Mouse (Mus musculus) midbrain, postnatal 0 days (tissue): ENCODE measurements around the gene Cntnap5a. TPM values are rescaled to one million over a fixed set of nuclear protein-coding genes. Genes with fewer than 3 reads are reported as not detected.

Experiments used
- ATAC-seq: fragments of 200-750 bp; cut with Nextera tagmentation; 2 replicates; pipeline ENCODE4 v1.8.0; 2017; ENCODE audit warnings: moderate number of reproducible peaks, mild to moderate bottlenecking, moderate TSS enrichment, moderate library complexity; ENCODE audit not compliant: low FRiP score
- DNase-seq: peaks from one replicate; pipeline ENCODE4 v3.0.0-alpha.2; 2015; ENCODE audit warnings: low spot score
- H3K27ac ChIP-seq: fragments of 300-500 bp; sonication (generic); 2 replicates; pipeline ENCODE4 v1.5.1; 2014; ENCODE audit warnings: low read depth, mild to moderate bottlenecking, low read length, mixed read lengths
- H3K27me3 ChIP-seq: fragments of 300-500 bp; sonication (generic); 2 replicates; pipeline ENCODE4 v1.6.1; 2014; ENCODE audit warnings: low read length, control low read depth, mixed read lengths; ENCODE audit not compliant: insufficient read depth
- H3K36me3 ChIP-seq: fragments of 300-500 bp; sonication (generic); 2 replicates; pipeline ENCODE4 v1.6.1; 2014; ENCODE audit warnings: low read length, control low read depth, mixed read lengths; ENCODE audit not compliant: insufficient read depth
- H3K4me1 ChIP-seq: fragments of 300-500 bp; sonication (generic); 2 replicates; pipeline ENCODE4 v1.6.1; 2014; ENCODE audit warnings: mild to moderate bottlenecking, control low read depth, antibody characterized with exemption, low read length, mixed read lengths; ENCODE audit not compliant: insufficient read depth
- H3K4me2 ChIP-seq: fragments of 300-500 bp; sonication (generic); 2 replicates; pipeline ENCODE4 v1.6.1; 2014; ENCODE audit warnings: low read depth, mild to moderate bottlenecking, low read length, mixed read lengths; ENCODE audit not compliant: poor library complexity, severe bottlenecking
- H3K4me3 ChIP-seq: fragments of 300-500 bp; sonication (generic); 2 replicates; pipeline ENCODE4 v1.5.1; 2014; ENCODE audit warnings: low read depth, mild to moderate bottlenecking, low read length, moderate library complexity
- H3K9ac ChIP-seq: fragments of 300-500 bp; sonication (generic); replicated peaks from 2 replicates; pipeline ENCODE4 v1.6.1; 2014; ENCODE audit warnings: mild to moderate bottlenecking, low read length, moderate library complexity, mixed read lengths; ENCODE audit not compliant: poor library complexity, severe bottlenecking
- H3K9me3 ChIP-seq: fragments of 300-500 bp; sonication (generic); 2 replicates; pipeline ENCODE4 v1.6.1; 2016; ENCODE audit warnings: low read length, control low read depth
- CTCF ChIP-seq: IDR thresholded peaks from 2 replicates; pipeline ENCODE4 v1.5.1; 2016; ENCODE audit warnings: antibody characterized with exemption, mild to moderate bottlenecking
- WGBS: fragments of 180-500 bp; shearing (Covaris S2); extraction: QIAGEN DNeasy Blood & Tissue Kit; methylation state at CpG from one replicate; pipeline ENCODE4 v1.1.7; 2014; 5-methylcytosine and 5-hydroxymethylcytosine counted together
- polyA plus RNA-seq: library from polyadenylated mRNA; unstranded; fragments of >200 nt; fragmentation: Nextera tagmentation; extraction: Ambion mirVana; gene quantifications from 2 replicates; pipeline ENCODE4 v1.2.1, GENCODE M21; 2015
- total RNA-seq: library from RNA; depleted of rRNA; stranded (reverse); fragments of >200 nt; gene quantifications from 2 replicates; pipeline ENCODE4 v1.2.3, GENCODE M21; 2014; rRNA removed

Gene Cntnap5a
- total RNA-seq (20.4 and 24.3 TPM in 2 replicates), polyA plus RNA-seq (2.4 and 2.9 TPM in 2 replicates)

DNA sequence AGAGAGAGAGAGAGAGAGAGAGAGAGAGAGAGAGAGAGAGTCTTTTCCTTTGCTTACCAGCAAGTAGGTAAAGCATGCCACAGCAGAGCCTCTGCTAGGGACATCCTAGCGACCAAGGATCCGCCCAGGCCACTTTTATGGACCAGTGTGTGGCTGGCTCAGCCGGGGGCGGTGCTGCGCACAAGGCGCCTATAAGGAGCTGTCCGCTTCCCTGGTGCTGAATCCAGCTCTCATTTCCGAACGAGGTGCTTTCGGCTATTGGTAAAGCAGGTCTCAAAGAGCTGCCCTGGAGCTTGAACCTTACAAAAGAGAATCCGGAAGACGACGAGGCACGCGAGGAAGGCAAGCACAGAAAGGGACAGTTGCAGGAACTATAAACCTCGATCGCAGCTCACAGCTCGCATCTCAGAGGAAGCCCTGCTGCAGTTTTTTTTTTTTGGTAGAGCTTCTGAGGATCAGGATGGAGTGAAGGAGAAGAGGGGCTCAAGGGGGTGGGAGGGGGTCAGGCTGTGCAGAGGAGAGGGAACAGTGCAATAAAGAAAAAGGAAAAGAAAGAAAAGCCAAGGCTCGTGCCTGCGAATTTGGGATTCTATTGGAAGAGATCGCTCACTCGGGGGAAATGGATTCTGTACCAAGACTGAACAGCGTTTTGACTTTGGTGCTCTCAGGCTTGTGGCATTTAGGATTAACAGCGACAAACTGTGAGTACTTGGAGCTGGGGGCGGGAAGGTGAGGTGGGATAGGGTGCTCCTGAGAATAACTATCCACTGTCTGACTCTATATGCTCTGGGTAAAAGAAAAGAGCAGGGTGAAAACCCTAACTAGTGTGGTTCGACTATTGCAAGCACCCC, at the start of gene Cntnap5a:
TSS of gene Cntnap5a (plus strand) at position 239 of the 851 bp plus-strand sequence.
- peak; percentile 21 for TF ChIP-seq CTCF
- no peaks in the 10 kb centered on the region for H3K36me3 ChIP-seq
- ATAC-seq: no peak
- H3K27me3 ChIP-seq: no peaks in the 10 kb centered on the region
- peak within 1 kb of the TSS; percentile 69 for H3K27ac ChIP-seq
- peak within 1 kb of the TSS; percentile 53 for H3K4me3 ChIP-seq
- DNase-seq: peak; percentile 77
- peak within 1 kb of the TSS; percentile 47 for H3K4me2 ChIP-seq
- H3K4me1 ChIP-seq: no peaks in the 10 kb centered on the region
- no peaks in the 10 kb centered on the region for H3K9me3 ChIP-seq
- H3K9ac ChIP-seq: peak within 1 kb of the TSS; percentile 62
- 8% methylated on average over 26 of the region's 26 CpGs for WGBS

DNA sequence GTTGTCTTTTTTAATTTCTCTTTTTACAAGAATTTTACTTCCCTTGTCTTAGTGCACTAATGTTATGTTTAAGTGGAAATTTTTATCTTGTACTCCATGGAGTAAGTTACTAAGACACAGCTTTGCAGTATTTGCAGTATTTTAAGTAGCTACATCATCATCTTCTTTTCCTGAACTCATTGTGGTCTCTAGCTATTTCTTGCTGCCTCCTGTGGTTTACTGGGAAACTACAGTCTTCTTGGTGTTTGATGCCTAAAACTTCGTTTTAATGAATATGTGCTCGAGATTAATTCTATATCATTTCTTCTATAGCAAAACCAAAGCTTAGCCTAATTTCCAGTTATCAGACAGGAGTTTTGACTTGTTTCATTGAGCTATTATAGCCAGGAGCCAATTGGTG, 37.6 kb upstream of the Cntnap5a start:
- no peaks in the 10 kb centered on the region for H3K27me3 ChIP-seq
- no peak overlapping the region for H3K4me2 ChIP-seq
- peak; percentile 59 for TF ChIP-seq CTCF
- H3K27ac ChIP-seq: no peak overlapping the region
- H3K9me3 ChIP-seq: no peaks in the 10 kb centered on the region
- DNase-seq (peak; percentile 19), ATAC-seq (no peak)
- H3K36me3 ChIP-seq: no peaks in the 10 kb centered on the region
- no peak overlapping the region for H3K9ac ChIP-seq
- no peaks in the 10 kb centered on the region for H3K4me1 ChIP-seq
- 77% methylated on average over 2 of the region's 2 CpGs for WGBS
- no peak overlapping the region for H3K4me3 ChIP-seq

- no peak for TF ChIP-seq CTCF
- H3K27me3 ChIP-seq: no peaks in the 10 kb centered on the region
- H3K4me1 ChIP-seq: no peaks in the 10 kb centered on the region
- H3K27ac ChIP-seq: no peak overlapping the region
- no peaks in the 10 kb centered on the region for H3K9me3 ChIP-seq
- 79% methylated on average over 5 of the region's 5 CpGs for WGBS
- peak; percentile 0 for DNase-seq
- ATAC-seq: no peak
- H3K4me3 ChIP-seq: no peak overlapping the region
- no peak overlapping the region for H3K9ac ChIP-seq
- no peak overlapping the region for H3K4me2 ChIP-seq
- no peaks in the 10 kb centered on the region for H3K36me3 ChIP-seq
These were observed 26.1 kb upstream of the Cntnap5a start for GRCm38 (mm10) chr1:115658343-115659064.

GRCm38 (mm10) chr1:115686494-115686893, 1.9 kb downstream of the Cntnap5a start:
- peak overlapping the region; percentile 53 for H3K4me3 ChIP-seq
- no peaks in the 10 kb centered on the region for H3K9me3 ChIP-seq
- ATAC-seq (no peak), DNase-seq (peak; percentile 64)
- peak overlapping the region; percentile 47 for H3K4me2 ChIP-seq
- peak; percentile 76 for TF ChIP-seq CTCF
- 22% methylated on average over 2 of the region's 2 CpGs for WGBS
- H3K4me1 ChIP-seq: no peaks in the 10 kb centered on the region
- H3K27me3 ChIP-seq: no peaks in the 10 kb centered on the region
- H3K27ac ChIP-seq: no peak overlapping the region
- H3K36me3 ChIP-seq: no peaks in the 10 kb centered on the region
- H3K9ac ChIP-seq: peak overlapping the region; percentile 36; the same call in 1 of the 2 replicates

DNA sequence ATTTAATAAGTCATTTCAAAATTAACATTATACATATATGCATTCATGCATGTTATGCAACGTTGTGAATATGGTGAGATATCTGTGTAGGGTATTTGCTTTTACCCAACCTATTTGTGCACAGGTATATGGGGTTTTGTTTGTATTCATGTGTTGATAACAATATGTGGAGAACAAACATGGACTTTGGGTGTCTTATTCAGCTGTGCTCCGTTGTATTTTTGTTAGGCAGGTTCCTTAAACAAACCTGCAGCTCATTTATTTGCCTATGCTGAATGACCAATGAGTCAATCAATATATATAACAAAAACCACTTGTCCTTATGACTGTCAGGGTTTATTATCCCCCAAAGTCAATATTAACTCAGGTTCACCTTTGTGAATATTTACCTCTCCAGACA, 15.2 kb downstream of the Cntnap5a start:
- DNase-seq (no peak), ATAC-seq (no peak)
- Histone ChIP-seq H3K9ac (no peak overlapping the region), H3K4me1 (no peaks in the 10 kb centered on the region), H3K27ac (no peak overlapping the region), H3K4me2 (no peak overlapping the region), H3K27me3 (no peaks in the 10 kb centered on the region), H3K36me3 (no peaks in the 10 kb centered on the region), H3K4me3 (no peak overlapping the region), H3K9me3 (no peaks in the 10 kb centered on the region)
- no peak for TF ChIP-seq CTCF
- 70% methylated on average over 2 of the region's 2 CpGs for WGBS

DNA sequence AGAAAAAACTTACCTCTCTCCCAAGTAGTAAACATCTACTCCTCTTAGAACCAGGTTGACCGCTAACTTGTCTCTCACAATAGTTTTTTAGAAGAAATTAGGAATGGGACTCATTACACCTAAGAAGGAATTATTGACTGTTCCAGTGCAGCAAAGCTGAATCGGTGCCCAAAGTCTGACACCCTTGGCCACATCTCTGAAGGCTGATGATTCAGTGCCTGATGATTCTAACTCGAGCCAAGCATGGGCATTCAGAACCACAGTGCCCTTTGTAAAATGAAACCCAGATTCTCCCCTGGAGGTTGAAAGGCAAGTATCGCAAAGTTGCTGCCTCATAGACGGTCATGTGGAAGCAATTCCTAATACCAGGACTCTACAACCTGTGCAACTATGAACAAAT, 58.0 kb downstream of the Cntnap5a start:
- Histone ChIP-seq H3K4me2 (no peak overlapping the region), H3K4me3 (no peak overlapping the region), H3K36me3 (no peaks in the 10 kb centered on the region), H3K4me1 (no peaks in the 10 kb centered on the region), H3K9me3 (no peaks in the 10 kb centered on the region), H3K9ac (no peak overlapping the region), H3K27me3 (no peaks in the 10 kb centered on the region), H3K27ac (no peak overlapping the region)
- no peak for TF ChIP-seq CTCF
- no peak for DNase-seq
- WGBS: 85% methylated on average over 5 of the region's 5 CpGs
- no peak for ATAC-seq
